Mouse (Mus musculus) cerebellum, adult 9-11 months (tissue): ENCODE measurements around the gene Defa36.
"Not testable (repeated sequence)": the region's sequence is repeated elsewhere in the genome, so short reads cannot be mapped to it uniquely, and the experiment has no call there.

ENCODE experiments used
- DNase-seq: peaks from one replicate; pipeline ENCODE4 v3.0.0; 2022

Gene Defa36

DNA sequence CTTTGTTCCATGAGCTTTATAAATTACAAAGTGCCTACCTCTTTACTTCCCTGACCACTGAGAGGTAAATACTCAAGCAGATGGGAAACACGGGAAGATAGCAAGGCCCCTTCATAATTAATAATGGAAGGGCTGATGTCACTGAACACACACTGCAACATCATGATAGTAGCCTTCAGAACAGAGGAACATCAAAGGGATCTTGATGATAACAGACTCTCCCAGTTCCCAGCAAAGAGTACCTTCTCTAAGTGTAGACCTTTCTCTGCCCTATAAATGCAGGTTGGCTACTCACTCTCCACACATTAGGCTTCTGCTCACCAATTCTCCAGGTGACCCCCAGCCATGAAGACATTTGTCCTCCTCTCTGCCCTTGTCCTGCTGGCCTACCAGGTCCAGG is at the start of gene Defa36:
Gene Defa36 (plus strand): TSS at position 301 of the 400 bp plus-strand sequence.
- not testable (repeated sequence) for DNase-seq

- DNase-seq: not testable (repeated sequence)
Measured at GRCm38 (mm10) chr8:21378215-21378614, 49.0 kb upstream of the Defa36 start, which contains the start of gene Defa2. Defa2 (plus strand) TSS chr8:21378515.

DNA sequence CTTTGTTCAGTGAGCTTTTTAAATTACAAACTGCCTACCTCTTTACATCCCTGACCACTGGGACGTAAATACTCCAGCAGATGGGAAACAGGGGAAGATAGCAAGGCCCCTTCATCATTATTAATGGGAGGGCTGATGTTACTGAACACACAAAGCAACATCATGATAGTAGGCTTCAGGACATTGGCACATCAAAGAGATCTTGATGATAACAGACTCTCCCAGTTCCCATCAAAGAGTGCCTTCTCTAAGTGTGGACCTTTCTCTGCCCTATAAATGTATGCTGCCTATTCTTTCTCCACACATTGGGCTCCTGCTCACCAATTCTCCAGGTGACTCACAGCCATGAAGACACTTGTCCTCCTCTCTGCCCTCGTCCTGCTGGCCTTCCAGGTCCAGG is 35.7 kb upstream of the Defa36 start, which contains the start of gene Defa33:
Gene Defa33 (plus strand): TSS at position 301 of the 400 bp plus-strand sequence.
- not testable (repeated sequence) for DNase-seq

DNA sequence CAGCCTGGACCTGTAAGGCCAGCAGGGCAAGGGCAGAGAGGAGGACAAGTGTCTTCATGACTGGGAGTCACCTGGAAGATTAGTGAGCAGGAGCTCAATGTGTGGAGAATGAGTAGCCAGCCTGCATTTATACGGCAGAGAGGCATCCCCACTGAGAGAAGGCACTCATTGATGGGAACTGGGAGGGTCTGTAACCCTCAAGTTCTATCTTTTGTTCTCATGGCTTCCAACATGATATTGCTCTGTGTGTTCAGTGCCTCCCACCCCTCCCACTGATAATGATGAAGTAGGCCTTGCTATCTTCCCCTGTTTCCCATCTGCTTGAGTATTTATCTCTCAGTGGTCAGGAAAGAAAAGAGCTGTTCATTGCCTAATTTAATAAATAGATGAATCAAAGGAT is 29.2 kb downstream of the Defa36 start, which contains the start of gene Gm7849:
Gene Gm7849 (minus strand): TSS at position 101 of the 400 bp plus-strand sequence.
- not testable (repeated sequence) for DNase-seq
